Mouse (Mus musculus): Measurements from ENCODE around the gene Prmt8. TPM values are rescaled to one million over a fixed set of nuclear protein-coding genes. Genes with fewer than 3 reads are reported as not detected.
A peak's percentile ranks its signal among the peaks of the same experiment; 100 is the strongest.

Prmt8 gene
- polyA plus RNA-seq, 1 experiment from 2014 or later = 34.6 TPM

DNA sequence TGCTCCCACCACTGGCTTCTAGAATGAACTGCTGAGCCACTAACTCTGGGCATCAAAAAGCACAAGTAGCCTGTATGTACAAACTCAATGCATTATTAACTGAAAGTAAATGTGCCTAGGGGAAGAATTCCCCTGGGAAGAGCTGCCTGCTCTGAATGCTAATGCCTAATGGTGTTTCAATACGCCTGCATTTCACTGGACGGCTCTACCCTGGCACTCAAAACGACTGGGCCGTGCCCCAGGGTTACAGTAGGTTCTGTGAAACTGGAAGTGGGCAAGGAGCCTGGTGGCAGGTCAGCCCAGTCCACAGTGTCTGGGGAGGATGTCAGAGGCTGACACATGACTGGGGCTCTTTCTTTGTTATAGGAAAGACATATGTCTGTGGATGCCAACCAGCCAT, 84.3 kb downstream of the Prmt8 start:
- 64% methylated on average over 4 of the region's 4 CpGs for whole genome bisulfite sequencing
- Histone ChIP-seq H3K4me1 (ENCODE audit: control insufficient read depth, insufficient read depth, low read length) (no peaks in the 10 kb centered on the region), H3K4me2 (ENCODE audit: low read depth) (no peak overlapping the region), H3K9me3 (ENCODE audit: control insufficient read depth, low read length) (no peaks in the 10 kb centered on the region), H3K4me3 (ENCODE audit: low read depth, low read length) (no peak overlapping the region), H3K9ac (ENCODE audit: low read length) (no peak overlapping the region), H3K27me3 (ENCODE audit: control insufficient read depth, insufficient read depth, low read length) (no peaks in the 10 kb centered on the region), H3K27ac (ENCODE audit: low read depth, low read length) (no peak overlapping the region), H3K36me3 (ENCODE audit: control insufficient read depth, insufficient read depth, low read length) (no peaks in the 10 kb centered on the region)
- ATAC-seq (ENCODE audit: insufficient read depth, low FRiP score, low TSS enrichment) = no peak
- DNase-seq (ENCODE audit: low spot score) = peak; percentile 32

DNA sequence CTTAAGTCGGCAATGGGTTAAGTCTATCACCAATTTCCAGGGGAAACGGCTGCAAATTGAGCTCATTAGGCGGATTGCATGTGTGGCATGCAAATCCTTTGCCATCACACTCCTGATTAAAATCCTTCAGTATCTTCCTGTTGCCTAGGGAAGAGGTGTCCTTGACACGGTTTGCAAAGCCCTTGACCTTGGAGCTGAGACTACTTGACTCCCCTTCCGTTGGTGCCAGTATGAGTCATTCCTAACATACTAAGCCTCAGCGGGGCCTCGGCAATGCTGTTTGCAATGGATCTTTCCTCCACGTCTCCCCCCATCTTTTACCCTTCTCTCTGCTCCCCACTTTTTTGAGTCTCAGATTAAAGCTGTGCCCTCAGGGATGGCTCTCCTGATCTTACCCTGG, 85.7 kb downstream of the Prmt8 start:
- no peaks in the 10 kb centered on the region for H3K27me3 ChIP-seq (ENCODE audit: control insufficient read depth, insufficient read depth, low read length)
- ATAC-seq (ENCODE audit: insufficient read depth, low FRiP score, low TSS enrichment) (no peak), DNase-seq (ENCODE audit: low spot score) (no peak)
- 80% methylated on average over 8 of the region's 8 CpGs for WGBS
- no peaks in the 10 kb centered on the region for H3K36me3 ChIP-seq (ENCODE audit: control insufficient read depth, insufficient read depth, low read length)
- H3K27ac ChIP-seq (ENCODE audit: low read depth, low read length) = no peak overlapping the region
- no peak overlapping the region for H3K4me2 ChIP-seq (ENCODE audit: low read depth)
- no peak overlapping the region for H3K9ac ChIP-seq (ENCODE audit: low read length)
- H3K9me3 ChIP-seq (ENCODE audit: control insufficient read depth, low read length) = no peaks in the 10 kb centered on the region
- no peak overlapping the region for H3K4me3 ChIP-seq (ENCODE audit: low read depth, low read length)
- no peaks in the 10 kb centered on the region for H3K4me1 ChIP-seq (ENCODE audit: control insufficient read depth, insufficient read depth, low read length)

DNA sequence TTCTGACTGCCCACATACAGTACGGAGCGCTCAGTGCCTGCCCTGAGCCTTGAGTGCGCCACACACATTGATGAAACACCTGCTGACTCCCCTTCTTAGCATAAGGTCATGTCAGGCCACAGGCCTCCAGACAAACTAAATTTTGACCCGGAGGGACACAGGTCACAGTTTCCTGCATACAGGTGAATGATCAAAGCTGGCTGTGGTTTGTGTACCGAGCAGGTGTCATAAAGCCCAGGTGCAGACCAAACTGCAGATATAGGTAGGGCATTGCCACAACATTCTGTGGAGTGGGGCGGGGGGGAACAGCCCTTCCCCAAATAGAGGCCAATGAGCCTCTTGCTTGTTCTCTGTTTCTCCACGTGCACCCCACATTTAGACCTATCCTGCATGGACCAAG, 88.5 kb downstream of the Prmt8 start:
- 90% methylated on average over 7 of the region's 7 CpGs for WGBS
- ATAC-seq (ENCODE audit: insufficient read depth, low FRiP score, low TSS enrichment) = no peak

DNA sequence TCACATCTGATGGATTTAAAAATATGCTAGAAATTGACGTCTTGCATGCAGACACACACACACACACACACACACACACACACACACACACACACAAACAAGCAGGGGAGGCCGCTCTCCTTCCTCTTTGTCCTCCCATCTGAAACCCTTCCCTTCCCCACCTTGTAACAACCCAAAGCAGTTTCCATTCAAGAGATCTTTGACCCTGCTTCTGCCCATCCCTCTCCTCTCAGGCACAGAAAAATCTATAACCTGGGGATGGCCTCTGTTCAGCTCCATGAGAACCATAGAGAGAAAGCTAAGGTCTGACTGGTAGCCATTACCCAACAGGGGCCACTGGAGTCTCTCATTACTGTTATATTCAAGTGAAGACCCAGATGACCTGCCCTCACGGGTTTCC, 90.3 kb downstream of the Prmt8 start:
- no peaks in the 10 kb centered on the region for H3K9me3 ChIP-seq (ENCODE audit: control insufficient read depth, low read length)
- no peak overlapping the region for H3K4me2 ChIP-seq (ENCODE audit: low read depth)
- H3K27me3 ChIP-seq (ENCODE audit: control insufficient read depth, insufficient read depth, low read length) = no peaks in the 10 kb centered on the region
- no peaks in the 10 kb centered on the region for H3K36me3 ChIP-seq (ENCODE audit: control insufficient read depth, insufficient read depth, low read length)
- no peak overlapping the region for H3K4me3 ChIP-seq (ENCODE audit: low read depth, low read length)
- no peak overlapping the region for H3K9ac ChIP-seq (ENCODE audit: low read length)
- DNase-seq (ENCODE audit: low spot score) (no peak), ATAC-seq (ENCODE audit: insufficient read depth, low FRiP score, low TSS enrichment) (no peak)
- H3K27ac ChIP-seq (ENCODE audit: low read depth, low read length) = no peak overlapping the region
- 87% methylated on average over 3 of the region's 3 CpGs for WGBS
- H3K4me1 ChIP-seq (ENCODE audit: control insufficient read depth, insufficient read depth, low read length) = 0 out of 2 replicates have a peak, but pooled peaks cover 3% of the 10 kb centered on the region

More for the DNA sequence above, 88.5 kb downstream of the Prmt8 start:
- Histone ChIP-seq H3K36me3 (ENCODE audit: control insufficient read depth, insufficient read depth, low read length) (no peaks in the 10 kb centered on the region), H3K9ac (ENCODE audit: low read length) (no peak overlapping the region), H3K27ac (ENCODE audit: low read depth, low read length) (no peak overlapping the region), H3K27me3 (ENCODE audit: control insufficient read depth, insufficient read depth, low read length) (no peaks in the 10 kb centered on the region), H3K4me2 (ENCODE audit: low read depth) (no peak overlapping the region), H3K4me1 (ENCODE audit: control insufficient read depth, insufficient read depth, low read length) (0 out of 2 replicates have a peak, but pooled peaks cover 3% of the 10 kb centered on the region), H3K9me3 (ENCODE audit: control insufficient read depth, low read length) (no peaks in the 10 kb centered on the region), H3K4me3 (ENCODE audit: low read depth, low read length) (no peak overlapping the region)
- DNase-seq (ENCODE audit: low spot score) = no peak

DNA sequence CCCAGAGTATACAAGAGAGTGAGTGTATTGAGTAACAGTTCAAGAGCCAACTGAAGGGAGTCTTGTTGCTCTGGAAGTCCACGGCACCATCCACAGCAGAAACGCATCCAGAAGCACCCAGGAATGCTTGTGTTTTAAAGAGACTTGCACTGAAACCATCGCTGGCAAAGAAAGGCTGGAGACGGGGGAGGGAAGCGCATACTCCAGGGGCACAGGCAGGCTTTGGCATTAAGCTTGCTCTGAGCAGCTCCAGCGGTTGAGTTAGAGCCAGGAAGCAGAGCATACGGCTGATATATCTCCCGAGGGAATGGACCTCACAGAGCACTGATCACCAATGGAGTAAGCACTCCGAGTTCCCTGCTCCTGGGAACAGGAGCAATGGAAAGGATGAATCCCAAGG, 91.0 kb downstream of the Prmt8 start:
- Histone ChIP-seq H3K4me3 (ENCODE audit: low read depth, low read length) (no peak overlapping the region), H3K9me3 (ENCODE audit: control insufficient read depth, low read length) (no peaks in the 10 kb centered on the region), H3K27me3 (ENCODE audit: control insufficient read depth, insufficient read depth, low read length) (no peaks in the 10 kb centered on the region), H3K9ac (ENCODE audit: low read length) (no peak overlapping the region), H3K4me1 (ENCODE audit: control insufficient read depth, insufficient read depth, low read length) (0 out of 2 replicates have a peak, but pooled peaks cover 3% of the 10 kb centered on the region), H3K27ac (ENCODE audit: low read depth, low read length) (no peak overlapping the region), H3K36me3 (ENCODE audit: control insufficient read depth, insufficient read depth, low read length) (no peaks in the 10 kb centered on the region), H3K4me2 (ENCODE audit: low read depth) (no peak overlapping the region)
- WGBS = 74% methylated on average over 9 of the region's 9 CpGs
- DNase-seq (ENCODE audit: low spot score) (no peak), ATAC-seq (ENCODE audit: insufficient read depth, low FRiP score, low TSS enrichment) (no peak)

DNA sequence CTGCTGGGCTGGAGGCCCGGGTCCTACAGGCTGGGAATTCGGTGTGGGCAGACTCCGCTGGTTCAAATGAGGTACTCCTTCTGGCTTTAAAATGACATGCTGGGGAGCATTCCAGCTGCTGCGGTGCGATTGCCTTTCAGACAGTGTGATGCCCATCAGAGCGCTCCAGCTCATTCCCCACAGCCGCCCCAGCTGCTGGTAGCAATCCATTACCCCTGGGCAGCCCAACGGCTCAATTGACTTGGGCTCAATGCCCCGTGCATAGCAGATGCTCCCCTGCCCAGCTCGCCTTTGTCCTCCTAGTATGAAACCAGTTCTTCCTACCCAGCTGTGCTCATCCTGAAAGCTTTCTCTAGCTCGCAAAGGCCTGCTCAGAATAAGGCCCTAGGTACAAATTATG, 92.4 kb downstream of the Prmt8 start:
- ATAC-seq (ENCODE audit: insufficient read depth, low FRiP score, low TSS enrichment) (peak; percentile 31; the same call in 1 of the 2 replicates), DNase-seq (ENCODE audit: low spot score) (peak; percentile 47)
- H3K36me3 ChIP-seq (ENCODE audit: control insufficient read depth, insufficient read depth, low read length) = no peaks in the 10 kb centered on the region
- no peak overlapping the region for H3K27ac ChIP-seq (ENCODE audit: low read depth, low read length)
- H3K9ac ChIP-seq (ENCODE audit: low read length) = no peak overlapping the region
- 62% methylated on average over 11 of the region's 11 CpGs for WGBS
- no peak overlapping the region for H3K4me3 ChIP-seq (ENCODE audit: low read depth, low read length)
- no peaks in the 10 kb centered on the region for H3K9me3 ChIP-seq (ENCODE audit: control insufficient read depth, low read length)
- no peaks in the 10 kb centered on the region for H3K27me3 ChIP-seq (ENCODE audit: control insufficient read depth, insufficient read depth, low read length)
- 0 out of 2 replicates have a peak, but pooled peaks cover 3% of the 10 kb centered on the region for H3K4me1 ChIP-seq (ENCODE audit: control insufficient read depth, insufficient read depth, low read length)
- H3K4me2 ChIP-seq (ENCODE audit: low read depth) = no peak overlapping the region

DNA sequence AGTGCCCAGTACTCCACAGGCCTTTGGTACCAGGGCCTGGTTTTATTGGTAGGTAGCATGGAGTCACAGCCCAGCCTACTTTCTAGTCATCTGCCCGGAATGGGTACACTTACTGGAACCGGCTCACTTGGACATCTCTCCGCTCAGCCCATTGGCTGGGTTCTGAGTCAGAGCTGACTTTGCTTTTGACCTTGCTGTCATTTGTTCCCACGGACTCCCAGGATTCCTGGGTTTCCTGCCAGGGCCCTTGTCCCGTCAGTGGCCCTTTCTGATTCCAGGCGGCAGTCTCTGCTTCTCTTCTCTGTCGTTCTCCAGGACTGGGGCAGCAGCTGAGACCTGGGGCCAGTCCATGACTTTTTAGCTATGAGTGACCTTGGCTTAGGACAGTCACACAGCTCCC, 97.2 kb downstream of the Prmt8 start:
- Histone ChIP-seq H3K9me3 (ENCODE audit: control insufficient read depth, low read length) (no peaks in the 10 kb centered on the region), H3K4me2 (ENCODE audit: low read depth) (no peak overlapping the region), H3K4me1 (ENCODE audit: control insufficient read depth, insufficient read depth, low read length) (0 out of 2 replicates have a peak, but pooled peaks cover 3% of the 10 kb centered on the region), H3K36me3 (ENCODE audit: control insufficient read depth, insufficient read depth, low read length) (no peaks in the 10 kb centered on the region), H3K9ac (ENCODE audit: low read length) (no peak overlapping the region), H3K27me3 (ENCODE audit: control insufficient read depth, insufficient read depth, low read length) (no peaks in the 10 kb centered on the region), H3K4me3 (ENCODE audit: low read depth, low read length) (no peak overlapping the region), H3K27ac (ENCODE audit: low read depth, low read length) (no peak overlapping the region)
- WGBS = 83% methylated on average over 7 of the region's 7 CpGs
- ATAC-seq (ENCODE audit: insufficient read depth, low FRiP score, low TSS enrichment) (no peak), DNase-seq (ENCODE audit: low spot score) (no peak)

DNA sequence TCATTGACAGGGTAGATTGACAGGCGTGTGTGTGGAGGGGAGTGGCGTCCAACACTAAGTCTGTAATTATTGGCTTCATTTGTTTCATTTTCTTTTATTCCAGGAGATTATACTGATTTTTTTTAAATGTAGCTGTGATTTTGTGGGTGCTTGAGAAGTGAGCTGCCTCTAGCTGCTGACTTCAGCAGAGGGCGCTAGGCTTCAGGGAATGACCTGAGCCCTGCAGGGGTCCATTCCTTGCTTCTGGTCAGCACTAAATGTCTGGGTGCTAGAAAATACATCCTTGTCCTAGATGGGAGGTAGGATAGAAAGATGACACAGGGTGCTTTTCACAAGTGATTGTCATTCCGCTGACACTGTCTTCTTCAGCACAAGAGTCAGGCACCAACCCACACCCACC, 99.2 kb downstream of the Prmt8 start:
- Histone ChIP-seq H3K36me3 (ENCODE audit: control insufficient read depth, insufficient read depth, low read length) (no peaks in the 10 kb centered on the region), H3K9ac (ENCODE audit: low read length) (no peak overlapping the region), H3K4me3 (ENCODE audit: low read depth, low read length) (no peak overlapping the region), H3K27ac (ENCODE audit: low read depth, low read length) (no peak overlapping the region), H3K27me3 (ENCODE audit: control insufficient read depth, insufficient read depth, low read length) (no peaks in the 10 kb centered on the region), H3K9me3 (ENCODE audit: control insufficient read depth, low read length) (no peaks in the 10 kb centered on the region), H3K4me1 (ENCODE audit: control insufficient read depth, insufficient read depth, low read length) (no peaks in the 10 kb centered on the region), H3K4me2 (ENCODE audit: low read depth) (no peak overlapping the region)
- ATAC-seq (ENCODE audit: insufficient read depth, low FRiP score, low TSS enrichment) (no peak), DNase-seq (ENCODE audit: low spot score) (no peak)
- WGBS = 92% methylated on average over 4 of the region's 4 CpGs

DNA sequence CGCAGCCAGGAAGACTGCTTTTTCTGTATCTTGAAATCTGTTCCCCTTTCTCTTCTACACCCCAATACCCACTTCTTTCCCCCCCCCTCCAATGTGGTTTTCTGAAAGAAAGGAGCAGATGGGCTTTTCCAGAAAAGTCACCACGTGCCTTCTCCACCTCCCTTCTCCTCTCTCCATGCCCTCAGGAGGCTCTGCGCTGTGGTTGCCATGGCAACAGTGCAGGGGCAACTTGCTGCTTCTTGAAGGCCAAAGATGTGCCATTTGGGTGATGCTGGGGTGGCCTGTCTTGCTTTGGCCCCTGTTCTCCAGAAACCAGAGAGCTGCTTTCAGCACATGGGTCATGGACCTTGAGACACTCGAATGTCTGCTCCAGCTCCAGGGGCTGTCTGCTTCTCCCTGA, 100.0 kb downstream of the Prmt8 start:
- Histone ChIP-seq H3K4me2 (ENCODE audit: low read depth) (no peak overlapping the region), H3K4me1 (ENCODE audit: control insufficient read depth, insufficient read depth, low read length) (no peaks in the 10 kb centered on the region), H3K36me3 (ENCODE audit: control insufficient read depth, insufficient read depth, low read length) (no peaks in the 10 kb centered on the region), H3K27me3 (ENCODE audit: control insufficient read depth, insufficient read depth, low read length) (no peaks in the 10 kb centered on the region), H3K4me3 (ENCODE audit: low read depth, low read length) (no peak overlapping the region), H3K9ac (ENCODE audit: low read length) (no peak overlapping the region), H3K9me3 (ENCODE audit: control insufficient read depth, low read length) (no peaks in the 10 kb centered on the region), H3K27ac (ENCODE audit: low read depth, low read length) (no peak overlapping the region)
- 66% methylated on average over 4 of the region's 4 CpGs for WGBS
- ATAC-seq (ENCODE audit: insufficient read depth, low FRiP score, low TSS enrichment) (no peak), DNase-seq (ENCODE audit: low spot score) (no peak)

Data from neural tube, embryonic 11.5 days (tissue).